Comparison of ENCODE assay signal across 23 mouse cellular contexts in the genomic region with DNA sequence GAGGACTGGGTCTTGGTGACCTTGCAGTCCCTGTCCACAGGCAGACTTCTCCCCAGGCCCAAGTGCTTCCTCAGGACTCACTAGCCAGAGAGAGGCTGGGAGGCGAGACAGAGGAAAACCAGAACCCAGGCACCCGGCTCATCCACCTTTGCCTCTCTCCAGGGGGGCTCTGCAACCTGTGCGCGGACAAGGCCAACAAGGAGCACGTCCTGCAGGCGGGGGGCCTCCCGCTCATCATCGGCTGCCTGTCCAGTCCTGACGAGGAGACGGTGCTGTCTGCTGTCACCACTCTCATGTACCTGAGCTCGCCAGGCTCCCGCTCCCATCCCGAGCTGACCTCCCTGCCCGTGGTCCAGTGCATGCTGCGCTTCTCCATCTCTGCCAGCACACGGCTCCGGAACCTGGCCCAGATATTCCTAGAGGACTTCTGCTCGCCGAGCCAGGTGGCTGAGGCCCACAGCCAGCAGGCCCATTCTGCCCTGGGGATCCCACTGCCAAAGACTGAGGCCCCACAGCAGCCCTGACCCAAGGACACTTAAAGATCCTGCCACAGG. TPM values are rescaled to one million over a fixed set of nuclear protein-coding genes. Genes with fewer than 3 reads are reported as not detected.
A peak's percentile ranks its signal among the peaks of the same experiment; 100 is the strongest.
DNase-seq lines count a peak whose midpoint lies in the region; ATAC-seq and TF ChIP-seq lines count a peak whose summit lies in the region.
"Had no signal": no experiment of that assay in that cellular context is flagged by ENCODE, and none has a peak within 500 bp of the region (broad histone marks: within the 10 kb centered on the region; RNA-seq: fewer than 3 reads in every experiment).

No protein-coding gene starts in this region.

- no peak for DNase-seq in cerebellum, postnatal 4 days (ENCODE audit: low spot score in 2 of 2)
- no peak for DNase-seq in hindbrain, embryonic 14.5 days (ENCODE audit: low spot score)
- peak; percentile 77 to 83 for DNase-seq in cerebellum, adult 2 months
- no peak for DNase-seq in embryonic facial prominence, embryonic 10.5 days (ENCODE audit: low spot score)
- no peak for DNase-seq in right cerebral cortex, adult 18-20 months
- no peak for DNase-seq in frontal cortex, postnatal 36 days (ENCODE audit: low spot score in 2 of 2)
- DNase-seq: adrenal gland, postnatal 10 days; kidney, adult 18-20 months; kidney, postnatal 14 days; layer of hippocampus, adult 9-11 months; left cerebral cortex, postnatal 4 days; lung, adult 2 months; thymus, postnatal 36 days had no signal

- TF ChIP-seq POLR2A in cerebellum, adult 2 months (IDR thresholded peaks at IDR 0.05; ENCODE audit: borderline replicate concordance, insufficient read depth, low read length) = no peak

- no peak overlapping the region for H3K27ac ChIP-seq in hindbrain, embryonic 13.5 days
- no peak overlapping the region for H3K27ac ChIP-seq in hindbrain, embryonic 14.5 days
- H3K27ac ChIP-seq in cerebellum, adult 2 months (ENCODE audit: insufficient read depth, low read length) = peak overlapping the region; percentile 15
- 0 out of 2 replicates have a peak overlapping the region, but pooled peaks have one; percentile 19 for H3K27ac ChIP-seq in embryonic facial prominence, embryonic 10.5 days (replicated peaks)
- H3K27ac ChIP-seq: embryonic facial prominence, embryonic 12.5 days; hindbrain, embryonic 10.5 days; left cerebral cortex, adult 2 months; neural tube, embryonic 12.5 days had no signal

- no peak overlapping the region for H3K4me2 ChIP-seq in hindbrain, embryonic 13.5 days
- no peak overlapping the region for H3K4me2 ChIP-seq in hindbrain, embryonic 14.5 days (replicated peaks)
- H3K4me2 ChIP-seq: embryonic facial prominence, embryonic 12.5 days; liver, embryonic 12.5 days; midbrain, embryonic 11.5 days; neural tube, embryonic 12.5 days had no signal

- peaks cover 33% of the 10 kb centered on the region for H3K4me1 ChIP-seq in hindbrain, embryonic 13.5 days (replicated peaks)
- H3K4me1 ChIP-seq in hindbrain, embryonic 14.5 days (replicated peaks; ENCODE audit: control insufficient read depth, insufficient read depth, low read length) = peaks cover 16% of the 10 kb centered on the region
- H3K4me1 ChIP-seq in cerebellum, adult 2 months (ENCODE audit: control insufficient read depth, insufficient read depth, low read length) = peaks cover 19% of the 10 kb centered on the region
- H3K4me1 ChIP-seq in embryonic facial prominence, embryonic 10.5 days = peaks cover 43% of the 10 kb centered on the region

- no peaks in the 10 kb centered on the region for H3K9me3 ChIP-seq in hindbrain, embryonic 13.5 days
- H3K9me3 ChIP-seq in hindbrain, embryonic 14.5 days (ENCODE audit: control insufficient read depth, low read length) = no peaks in the 10 kb centered on the region
- no peaks in the 10 kb centered on the region for H3K9me3 ChIP-seq in embryonic facial prominence, embryonic 10.5 days
- H3K9me3 ChIP-seq: embryonic facial prominence, embryonic 12.5 days; hindbrain, embryonic 10.5 days; liver, embryonic 12.5 days; neural tube, embryonic 12.5 days had no signal

- 85% methylated on average over 19 of the region's 19 CpGs for WGBS in hindbrain, embryonic 13.5 days
- 93% methylated on average over 19 of the region's 19 CpGs for WGBS in hindbrain, embryonic 14.5 days
- 20% methylated on average over 19 of the region's 19 CpGs for WGBS in cerebellum, adult 2 months
- 85% methylated on average over 19 of the region's 19 CpGs for WGBS in embryonic facial prominence, embryonic 10.5 days

- peak; percentile 41; the same call in 1 of the 2 replicates for ATAC-seq in cerebellum, adult (ENCODE audit: insufficient number of reproducible peaks, low FRiP score, low TSS enrichment)
- no peak for ATAC-seq in hindbrain, embryonic 13.5 days (ENCODE audit: low FRiP score)
- no peak for ATAC-seq in hindbrain, embryonic 14.5 days (ENCODE audit: low FRiP score)
- ATAC-seq: liver, embryonic 12.5 days; Patski had no signal

- no peak for TF ChIP-seq CTCF in cerebellum, adult 2 months (IDR thresholded peaks at IDR 0.05; ENCODE audit: borderline replicate concordance, insufficient read depth, low read depth, low read length)

- no peak overlapping the region for H3K4me3 ChIP-seq in hindbrain, embryonic 13.5 days
- H3K4me3 ChIP-seq in hindbrain, embryonic 14.5 days (replicated peaks; ENCODE audit: low read length) = no peak overlapping the region
- no peak overlapping the region for H3K4me3 ChIP-seq in cerebellum, adult 2 months (replicated peaks; ENCODE audit: insufficient read depth, low read depth, low read length)
- H3K4me3 ChIP-seq in embryonic facial prominence, embryonic 10.5 days = no peak overlapping the region
- H3K4me3 ChIP-seq: embryonic facial prominence, embryonic 12.5 days; hindbrain, embryonic 10.5 days; left cerebral cortex, adult 2 months; liver, embryonic 12.5 days; neural tube, embryonic 12.5 days had no signal

- peaks cover 24% of the 10 kb centered on the region for H3K36me3 ChIP-seq in hindbrain, embryonic 13.5 days
- H3K36me3 ChIP-seq in hindbrain, embryonic 14.5 days (replicated peaks; ENCODE audit: control insufficient read depth, insufficient read depth) = peaks cover 26% of the 10 kb centered on the region
- H3K36me3 ChIP-seq in embryonic facial prominence, embryonic 10.5 days (replicated peaks) = peaks cover 27% of the 10 kb centered on the region

- no peaks in the 10 kb centered on the region for H3K27me3 ChIP-seq in hindbrain, embryonic 13.5 days
- no peaks in the 10 kb centered on the region for H3K27me3 ChIP-seq in hindbrain, embryonic 14.5 days (ENCODE audit: control insufficient read depth, insufficient read depth, low read length)
- no peaks in the 10 kb centered on the region for H3K27me3 ChIP-seq in cerebellum, adult 2 months (ENCODE audit: control insufficient read depth, insufficient read depth, low read length)
- 0 out of 2 replicates have a peak, but pooled peaks cover 5% of the 10 kb centered on the region for H3K27me3 ChIP-seq in embryonic facial prominence, embryonic 10.5 days (replicated peaks; ENCODE audit: low read depth, poor library complexity, severe bottlenecking)
- H3K27me3 ChIP-seq: embryonic facial prominence, embryonic 12.5 days; liver, embryonic 12.5 days; neural tube, embryonic 12.5 days; Patski had no signal

- peak overlapping the region; percentile 36 for H3K9ac ChIP-seq in hindbrain, embryonic 13.5 days
- no peak overlapping the region for H3K9ac ChIP-seq in hindbrain, embryonic 14.5 days
- H3K9ac ChIP-seq: embryonic facial prominence, embryonic 12.5 days; liver, embryonic 12.5 days had no signal

RNA-seq across cellular contexts. Expression of a gene that starts 3.0 kb away (rescaled TPM):
- 104 and 105 TPM in 2 replicates for polyA plus RNA-seq in hindbrain, embryonic 13.5 days (2015; fragmentation: Nextera tagmentation; extraction: Ambion mirVana)
- polyA plus RNA-seq in hindbrain, embryonic 14.5 days (2014; fragmentation: Nextera tagmentation; extraction: Ambion mirVana) = 85.3 and 98.0 TPM in 2 replicates
- polyA plus RNA-seq in cerebellum, adult 2 months (2012; rRNA removed) = 98.2 and 102 TPM in 2 replicates
- polyA plus RNA-seq in embryonic facial prominence, embryonic 10.5 days (2016; fragmentation: Nextera tagmentation; extraction: Ambion mirVana) = 90.9 and 92.2 TPM in 2 replicates

RNA-seq across cellular contexts. Expression of a gene that starts 13.2 kb away (rescaled TPM):
- polyA plus RNA-seq in hindbrain, embryonic 13.5 days (2015; fragmentation: Nextera tagmentation; extraction: Ambion mirVana) = 16.9 and 18.0 TPM in 2 replicates
- polyA plus RNA-seq in hindbrain, embryonic 14.5 days (2014; fragmentation: Nextera tagmentation; extraction: Ambion mirVana) = 14.2 and 14.8 TPM in 2 replicates
- polyA plus RNA-seq in cerebellum, adult 2 months (2012; rRNA removed) = 7.3 and 8.5 TPM in 2 replicates
- 9.0 and 9.9 TPM in 2 replicates for polyA plus RNA-seq in embryonic facial prominence, embryonic 10.5 days (2016; fragmentation: Nextera tagmentation; extraction: Ambion mirVana)

RNA-seq across cellular contexts. Expression of a gene that starts 25.6 kb away (rescaled TPM):
- 1,452 and 1,454 TPM in 2 replicates for polyA plus RNA-seq in hindbrain, embryonic 13.5 days (2015; fragmentation: Nextera tagmentation; extraction: Ambion mirVana)
- 1,350 and 1,384 TPM in 2 replicates for polyA plus RNA-seq in hindbrain, embryonic 14.5 days (2014; fragmentation: Nextera tagmentation; extraction: Ambion mirVana)
- polyA plus RNA-seq in cerebellum, adult 2 months (2012; rRNA removed) = 75.1 and 77.2 TPM in 2 replicates
- polyA plus RNA-seq in embryonic facial prominence, embryonic 10.5 days (2016; fragmentation: Nextera tagmentation; extraction: Ambion mirVana) = 592 and 614 TPM in 2 replicates

RNA-seq across cellular contexts. Expression of a gene that starts 26.4 kb away (rescaled TPM):
- 0.19 TPM in 1 of 2 replicates, not detected in the other for polyA plus RNA-seq in hindbrain, embryonic 13.5 days (2015; fragmentation: Nextera tagmentation; extraction: Ambion mirVana)
- polyA plus RNA-seq in hindbrain, embryonic 14.5 days (2014; fragmentation: Nextera tagmentation; extraction: Ambion mirVana) = 0.18 TPM in 1 of 2 replicates, not detected in the other
- 0.08 and 0.25 TPM in 2 replicates for polyA plus RNA-seq in cerebellum, adult 2 months (2012; rRNA removed)
- polyA plus RNA-seq in embryonic facial prominence, embryonic 10.5 days (2016; fragmentation: Nextera tagmentation; extraction: Ambion mirVana) = 0.28 and 0.34 TPM in 2 replicates
- polyA plus RNA-seq: cortical plate, adult 2 months; hindbrain, embryonic 10.5 days; midbrain, embryonic 11.5 days had no signal

RNA-seq across cellular contexts. Expression of a gene that starts 47.4 kb away (rescaled TPM):
- polyA plus RNA-seq in hindbrain, embryonic 13.5 days (2015; fragmentation: Nextera tagmentation; extraction: Ambion mirVana) = 1,174 and 1,182 TPM in 2 replicates
- polyA plus RNA-seq in hindbrain, embryonic 14.5 days (2014; fragmentation: Nextera tagmentation; extraction: Ambion mirVana) = 968 and 989 TPM in 2 replicates
- 260 and 273 TPM in 2 replicates for polyA plus RNA-seq in cerebellum, adult 2 months (2012; rRNA removed)
- polyA plus RNA-seq in embryonic facial prominence, embryonic 10.5 days (2016; fragmentation: Nextera tagmentation; extraction: Ambion mirVana) = 1,425 and 1,473 TPM in 2 replicates

Comparison
In these comparisons a context has a peak if more than half of its experiments do, and no peak if none do; other contexts are left out.
1. DNase-seq: peak in cerebellum, adult 2 months (2 of 2); none in cerebellum, postnatal 4 days (0 of 2), hindbrain, embryonic 14.5 days (single experiment), embryonic facial prominence, embryonic 10.5 days (single experiment), right cerebral cortex, adult 18-20 months (single experiment) and frontal cortex, postnatal 36 days (0 of 2).
2. H3K27ac ChIP-seq: peak in cerebellum, adult 2 months (single experiment) and embryonic facial prominence, embryonic 10.5 days (single experiment); none in hindbrain, embryonic 13.5 days (single experiment) and hindbrain, embryonic 14.5 days (single experiment).